Mouse (Mus musculus) hindbrain, embryonic 10.5 days (tissue): ENCODE data around the gene BC049762. TPM values are rescaled to one million over a fixed set of nuclear protein-coding genes. Genes with fewer than 3 reads are reported as not detected.

Experiments used
- polyA plus RNA-seq: library from polyadenylated mRNA; unstranded; fragments of >200 nt; fragmentation: Nextera tagmentation; extraction: Ambion mirVana; gene quantifications from 2 replicates; pipeline ENCODE4 v1.2.1, GENCODE M21; 2016

BC049762 gene
- polyA plus RNA-seq, 1 experiment from 2014 or later: not detected

Other genes with a start within 250 kb of the BC049762 start
- not detected in 2 replicates for gene Olfr54, start 248.8 kb downstream of the BC049762 start, polyA plus RNA-seq
- gene Olfr1375, start 214.9 kb downstream of the BC049762 start, polyA plus RNA-seq: not detected in 2 replicates
- gene Zfp354a, start 203.8 kb downstream of the BC049762 start, polyA plus RNA-seq: 6.8 and 9.8 TPM in 2 replicates
- not detected in 2 replicates for gene Gm12569, start 42.6 kb downstream of the BC049762 start, polyA plus RNA-seq
- 95.3 and 102 TPM in 2 replicates for gene Clk4, start 1.3 kb downstream of the BC049762 start, polyA plus RNA-seq
- 16.1 and 16.6 TPM in 2 replicates for gene Col23a1, start 26.9 kb upstream of the BC049762 start, polyA plus RNA-seq